Mouse (Mus musculus) midbrain, embryonic 16.5 days (tissue): ENCODE results near the gene Dnajb9. TPM values are rescaled to one million over a fixed set of nuclear protein-coding genes. Genes with fewer than 3 reads are reported as not detected.

ENCODE experiments used
- ATAC-seq: fragments of 200-750 bp; cut with Nextera tagmentation; 2 replicates; pipeline ENCODE4 v1.8.0; 2017; ENCODE audit warnings: moderate TSS enrichment
- H3K27ac ChIP-seq: fragments of 300-500 bp; sonication (generic); 2 replicates; pipeline ENCODE4 v1.5.1; 2014; ENCODE audit warnings: mild to moderate bottlenecking, low read length, mixed read lengths
- H3K27me3 ChIP-seq: fragments of 300-500 bp; sonication (generic); 2 replicates; pipeline ENCODE4 v1.6.1; 2014; ENCODE audit warnings: low read depth, low read length, mixed read lengths; ENCODE audit not compliant: control insufficient read depth, insufficient read depth
- H3K36me3 ChIP-seq: fragments of 300-500 bp; sonication (generic); 2 replicates; pipeline ENCODE4 v1.6.1; 2014; ENCODE audit warnings: mild to moderate bottlenecking, low read length, moderate library complexity, mixed read lengths; ENCODE audit not compliant: control insufficient read depth, insufficient read depth
- H3K4me1 ChIP-seq: fragments of 300-500 bp; sonication (generic); 2 replicates; pipeline ENCODE4 v1.6.1; 2014; ENCODE audit warnings: mild to moderate bottlenecking, low read length, mixed read lengths; ENCODE audit not compliant: control insufficient read depth, insufficient read depth
- H3K4me2 ChIP-seq: fragments of 300-500 bp; sonication (generic); 2 replicates; pipeline ENCODE4 v1.6.1; 2014; ENCODE audit warnings: mild to moderate bottlenecking, low read length, mixed read lengths
- H3K4me3 ChIP-seq: fragments of 300-500 bp; sonication (generic); 2 replicates; pipeline ENCODE4 v1.5.1; 2014; ENCODE audit warnings: low read depth, mild to moderate bottlenecking, low read length, moderate library complexity, mixed read lengths
- H3K9ac ChIP-seq: fragments of 300-500 bp; sonication (generic); 2 replicates; pipeline ENCODE4 v1.6.1; 2014; ENCODE audit warnings: low read depth, low read length, mixed read lengths
- H3K9me3 ChIP-seq: fragments of 300-500 bp; sonication (generic); replicated peaks from 2 replicates; pipeline ENCODE4 v1.6.1; 2014; ENCODE audit warnings: mild to moderate bottlenecking, low read length, mixed read lengths; ENCODE audit not compliant: control insufficient read depth, poor library complexity, severe bottlenecking
- WGBS: fragments of 180-500 bp; shearing (Covaris S2); extraction: QIAGEN DNeasy Blood & Tissue Kit; methylation state at CpG from one replicate; pipeline ENCODE4 v1.1.7; 2014; 5-methylcytosine and 5-hydroxymethylcytosine counted together
- microRNA-seq: library from miRNA; unstranded; fragments of <30 nt; microRNA quantifications from one replicate; pipeline ENCODE4, GENCODE M21; 2017
- polyA plus RNA-seq: library from polyadenylated mRNA; unstranded; fragments of >200 nt; fragmentation: Nextera tagmentation; extraction: Ambion mirVana; gene quantifications from 2 replicates; pipeline ENCODE4 v1.2.1, GENCODE M21; 2015

Dnajb9 gene
- polyA plus RNA-seq, 1 experiment from 2014 or later: 36.6 TPM

DNA sequence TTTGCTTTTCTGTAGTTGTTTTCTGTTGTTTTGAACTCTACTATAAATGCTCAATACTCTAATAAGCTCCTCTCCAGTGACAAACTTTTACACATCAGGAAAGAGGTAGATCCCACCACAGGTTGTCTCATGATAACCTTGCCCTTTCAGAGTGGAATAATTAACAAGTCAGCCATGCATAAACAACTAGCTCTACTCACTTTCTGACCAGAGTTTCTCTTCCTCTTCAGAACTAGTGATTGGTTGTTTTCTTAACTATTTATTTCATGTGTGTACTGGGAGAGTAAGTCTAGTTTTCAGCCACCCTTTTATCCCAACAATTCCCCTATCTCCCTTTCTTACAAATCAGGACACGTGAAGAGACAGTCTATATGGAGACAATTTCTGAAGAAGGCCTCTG, 50.8 kb downstream of the Dnajb9 start:
- Histone ChIP-seq H3K4me1 (no peaks in the 10 kb centered on the region), H3K27ac (no peak overlapping the region), H3K27me3 (no peaks in the 10 kb centered on the region), H3K9me3 (0 out of 2 replicates have a peak, but pooled peaks cover 3% of the 10 kb centered on the region), H3K4me2 (no peak overlapping the region), H3K9ac (no peak overlapping the region), H3K36me3 (no peaks in the 10 kb centered on the region), H3K4me3 (no peak overlapping the region)
- ATAC-seq: no peak
- 84% methylated on average over 1 of the region's 1 CpGs for WGBS

Small RNA genes lying within 50 kb of the gene (microRNA-seq; reads per million reads assigned to microRNA genes)
- gene Mir5627: not detected

Other genes with a start within 250 kb of the Dnajb9 start
- 143 and 153 TPM in 2 replicates for gene Pnpla8, start 11.0 kb upstream of the Dnajb9 start, polyA plus RNA-seq
- 148 and 160 TPM in 2 replicates for gene Nrcam, start 118.6 kb upstream of the Dnajb9 start, polyA plus RNA-seq